Mouse (Mus musculus) frontal cortex, postnatal 10 days (tissue): ENCODE measurements around the gene Slc25a53.
A peak's percentile ranks its signal among the peaks of the same experiment; 100 is the strongest.
"Not testable (repeated sequence)": the region's sequence is repeated elsewhere in the genome, so short reads cannot be mapped to it uniquely, and the experiment has no call there.

Experiments used
- DNase-seq, 2 experiments: peaks; one replicate each; pipeline ENCODE4 v3.0.0; 2022; ENCODE audit warnings: low spot score in 2 of 2, mixed read lengths in 1 of 2

Slc25a53 gene

DNA sequence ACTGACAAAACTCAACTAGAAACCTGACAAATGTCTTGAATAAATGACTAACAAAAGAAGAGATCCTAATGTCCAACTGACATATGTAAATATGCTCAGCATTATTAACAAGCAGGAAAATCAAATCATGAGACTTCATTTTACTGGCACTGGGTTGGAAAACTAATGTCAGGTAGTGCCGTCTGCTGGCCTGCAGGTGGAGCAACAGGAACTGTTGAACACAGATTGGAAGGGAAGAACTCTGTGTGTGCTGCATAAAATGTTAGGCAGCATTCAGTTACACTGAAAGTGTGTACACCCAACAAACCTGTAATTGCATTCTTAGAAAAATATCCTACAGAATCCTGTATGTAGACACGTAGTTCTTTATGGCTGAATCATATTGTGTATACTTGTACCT, 78.4 kb downstream of the Slc25a53 start:
- DNase-seq, result no peak

DNA sequence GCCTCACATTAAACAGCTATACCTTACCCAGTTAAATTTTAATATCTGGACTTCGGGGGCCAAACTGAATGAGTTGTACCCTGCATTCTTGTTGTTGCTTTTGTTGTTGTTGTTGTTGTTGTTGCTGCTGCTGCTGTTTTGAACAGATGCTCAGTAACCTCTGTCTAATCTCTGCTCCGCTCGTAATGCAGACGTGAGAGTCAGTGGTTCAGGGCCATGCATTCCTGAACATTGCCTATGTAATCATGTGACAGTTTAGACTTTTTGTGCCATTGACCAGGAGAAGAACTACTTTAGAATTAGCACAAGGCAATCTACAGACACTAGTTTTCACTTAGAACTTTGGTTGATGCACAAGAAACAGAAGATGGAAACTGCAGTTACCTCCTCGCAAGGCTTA, 79.8 kb downstream of the Slc25a53 start:
- DNase-seq, result not testable (repeated sequence)

DNA sequence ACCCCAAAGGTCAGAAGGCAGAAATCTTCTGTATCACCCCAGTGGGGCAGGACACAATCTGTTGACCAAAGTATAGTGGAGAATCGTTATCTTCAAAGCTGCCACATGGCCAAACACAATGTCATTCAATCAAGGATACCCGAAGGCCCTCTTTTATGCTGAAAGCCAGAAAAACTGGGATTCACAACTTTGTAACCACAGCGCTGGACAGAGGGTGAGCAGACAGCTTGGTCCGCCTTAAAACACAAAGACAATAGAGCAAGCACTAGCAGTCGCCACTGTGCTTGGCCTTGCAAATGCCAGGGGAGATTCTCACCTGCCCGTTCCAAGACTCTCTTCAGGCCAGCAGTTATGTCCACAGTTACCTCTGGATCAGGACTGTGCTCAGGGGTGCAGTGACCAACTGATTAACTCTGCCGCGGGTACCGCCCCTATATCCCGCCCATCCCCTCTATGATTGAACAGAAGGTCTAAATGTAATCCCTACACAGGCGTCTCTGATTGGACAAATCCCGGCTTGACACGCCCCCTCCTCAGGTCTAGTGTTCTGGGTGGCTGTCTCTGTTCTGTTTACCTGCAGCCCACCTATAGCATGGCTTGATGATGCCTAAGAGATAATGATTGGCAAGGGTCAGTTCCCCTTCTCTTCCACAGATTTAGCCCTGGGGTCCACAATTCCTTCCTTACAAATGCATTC, 80.4 kb downstream of the Slc25a53 start:
- peak; percentile 78 to 79 for DNase-seq

- no peak for DNase-seq
Measured at GRCm38 (mm10) chrX:136937985-136938384, 100.1 kb downstream of the Slc25a53 start.
